Mouse (Mus musculus) C2C12 (cell line): ENCODE results near the gene Gm10160.

Source experiments
- CTCF ChIP-seq: IDR thresholded peaks from one replicate; pipeline ENCODE4 v1.5.1; 2011; ENCODE audit not compliant: control insufficient read depth, insufficient read depth, insufficient read length
- MYOG ChIP-seq: IDR thresholded peaks from one replicate; pipeline ENCODE4 v1.6.1; 2011; ENCODE audit not compliant: control insufficient read depth, insufficient read length; ENCODE audit errors: extremely low read depth
- USF1 ChIP-seq: IDR thresholded peaks from one replicate; pipeline ENCODE4 v1.6.1; 2011; ENCODE audit warnings: low read depth, mild to moderate bottlenecking, control low read depth, moderate library complexity

GRCm38 (mm10) chr7:81842998-81843397 lies 12.6 kb downstream of the Gm10160 start:
- no peak for TF ChIP-seq CTCF
- TF ChIP-seq USF1 = no peak
- TF ChIP-seq MYOG = no peak
